Mouse (Mus musculus) urinary bladder, postnatal 14 days (tissue): ENCODE measurements around the gene Mfng.

ENCODE experiments used
- DNase-seq: peaks from one replicate; pipeline ENCODE4 v3.0.0; 2021; ENCODE audit warnings: low spot score

Mfng gene

GRCm38 (mm10) chr15:78773290-78773729, at the start of gene Mfng:
TSS of gene Mfng (minus strand) at chr15:78773475.
- DNase-seq = peak; percentile 56

GRCm38 (mm10) chr15:78816074-78816391, 42.8 kb upstream of the Mfng start:
- no peak for DNase-seq

- peak; percentile 68 for DNase-seq
These were observed 42.2 kb upstream of the Mfng start for GRCm38 (mm10) chr15:78815314-78816073.

GRCm38 (mm10) chr15:78813603-78814002, 40.3 kb upstream of the Mfng start:
- DNase-seq = no peak

GRCm38 (mm10) chr15:78810146-78810545, 36.9 kb upstream of the Mfng start:
- DNase-seq = no peak

DNA sequence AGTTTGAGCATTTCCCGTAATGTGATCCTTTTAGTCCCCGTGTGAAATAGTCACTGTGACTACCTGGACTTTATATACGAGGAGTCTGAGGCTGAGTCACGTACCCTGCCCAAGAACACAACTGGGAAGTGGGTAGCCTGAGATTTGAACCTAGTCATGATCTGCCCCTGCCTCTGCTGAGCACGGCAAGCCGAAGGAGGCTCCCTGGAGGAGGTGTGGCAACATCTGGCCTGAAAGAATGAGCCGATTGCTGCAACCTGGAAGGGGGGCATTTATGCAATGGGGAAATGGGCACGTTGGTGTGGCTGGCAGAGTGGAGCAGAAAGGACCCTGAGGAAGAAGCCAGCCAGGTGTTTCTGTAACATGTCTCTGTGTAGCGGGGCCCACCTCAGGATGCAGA, 36.5 kb upstream of the Mfng start:
- DNase-seq = no peak

DNA sequence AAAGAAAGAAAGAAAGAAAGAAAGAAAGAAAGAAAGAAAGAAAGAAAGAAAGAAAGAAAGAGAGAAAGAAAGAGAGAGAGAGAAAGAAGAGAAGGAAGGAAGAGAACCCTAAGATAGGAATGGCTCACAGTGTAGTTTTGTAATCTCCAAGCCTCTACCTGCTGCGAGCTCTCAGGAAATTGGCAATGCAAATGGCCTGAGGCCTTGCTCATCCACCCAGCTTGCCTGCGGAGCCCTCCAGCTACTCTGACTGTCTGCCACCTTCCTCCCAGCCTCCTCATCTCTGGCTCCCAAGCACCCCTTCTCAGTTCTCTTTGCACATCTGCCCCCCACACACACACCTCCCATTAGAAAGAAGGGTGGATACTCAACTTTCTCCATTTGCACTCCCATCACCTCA, 35.7 kb upstream of the Mfng start:
- no peak for DNase-seq

GRCm38 (mm10) chr15:78807141-78807540, 33.9 kb upstream of the Mfng start:
- peak; percentile 51 for DNase-seq

DNA sequence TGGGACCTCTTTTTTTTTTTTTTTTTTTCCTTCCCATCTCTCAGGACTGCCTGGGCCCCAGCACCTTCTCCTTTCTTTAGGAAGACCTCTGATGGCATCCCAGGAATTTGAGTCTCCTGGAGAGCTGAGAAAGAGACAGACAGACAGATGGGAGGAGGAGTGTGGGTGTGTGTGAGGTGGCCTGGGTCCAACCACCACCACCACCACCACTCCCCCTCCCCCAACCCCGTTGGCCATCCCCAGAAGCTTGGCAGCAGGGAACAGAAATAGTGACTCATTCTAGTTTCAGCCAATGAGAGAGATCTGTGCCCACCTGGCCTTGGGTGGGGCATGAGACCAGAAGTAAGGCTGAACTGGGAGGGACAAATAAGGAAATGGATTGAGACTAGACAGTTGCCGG, 33.3 kb upstream of the Mfng start:
- DNase-seq = no peak

- no peak for DNase-seq
These were observed 32.1 kb upstream of the Mfng start for GRCm38 (mm10) chr15:78805351-78805750.

DNA sequence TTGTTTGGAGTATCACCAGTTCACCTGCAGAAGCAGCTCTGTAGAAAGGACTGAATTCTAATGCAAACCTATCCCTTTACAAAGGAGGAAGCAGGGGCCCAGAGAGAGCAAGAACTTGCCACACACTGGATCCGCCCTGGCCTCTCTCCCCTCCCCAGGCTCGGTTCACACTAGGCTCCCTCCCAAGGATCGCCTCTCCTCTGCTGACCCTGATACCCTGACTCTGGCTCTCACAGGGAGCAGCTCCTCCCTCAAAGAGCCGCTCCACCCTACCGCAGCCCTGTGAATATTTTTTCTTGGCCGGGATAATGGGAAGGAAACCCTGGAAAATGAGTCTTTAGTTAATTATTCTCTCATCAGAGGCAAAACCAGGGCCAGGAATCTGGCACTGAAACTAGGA, 31.1 kb upstream of the Mfng start:
- no peak for DNase-seq

DNA sequence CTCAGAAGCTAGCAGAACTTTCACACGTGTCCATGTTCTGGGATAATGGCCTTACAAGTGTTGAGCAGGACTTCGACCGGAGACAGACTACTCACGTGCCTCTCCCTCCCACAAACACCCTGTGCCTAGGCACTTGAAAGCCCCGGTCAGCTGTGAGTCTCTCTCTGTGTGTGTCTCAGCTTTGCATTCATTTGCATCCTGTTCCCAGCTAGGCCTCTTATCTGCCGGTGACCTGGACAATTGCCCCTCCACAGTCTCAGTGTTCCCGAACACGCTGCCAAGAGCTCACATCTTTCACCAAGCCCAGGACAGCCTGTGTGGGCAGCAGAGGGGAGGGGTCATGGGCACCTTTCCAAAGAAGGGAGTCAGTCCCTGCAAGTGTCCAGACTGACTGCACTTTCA, 30.2 kb upstream of the Mfng start:
- DNase-seq = peak; percentile 58

GRCm38 (mm10) chr15:78802776-78803391, 29.6 kb upstream of the Mfng start, which contains the start of gene Card10:
TSS of gene Card10 (minus strand) at chr15:78803042.
- peak; percentile 53 for DNase-seq

DNA sequence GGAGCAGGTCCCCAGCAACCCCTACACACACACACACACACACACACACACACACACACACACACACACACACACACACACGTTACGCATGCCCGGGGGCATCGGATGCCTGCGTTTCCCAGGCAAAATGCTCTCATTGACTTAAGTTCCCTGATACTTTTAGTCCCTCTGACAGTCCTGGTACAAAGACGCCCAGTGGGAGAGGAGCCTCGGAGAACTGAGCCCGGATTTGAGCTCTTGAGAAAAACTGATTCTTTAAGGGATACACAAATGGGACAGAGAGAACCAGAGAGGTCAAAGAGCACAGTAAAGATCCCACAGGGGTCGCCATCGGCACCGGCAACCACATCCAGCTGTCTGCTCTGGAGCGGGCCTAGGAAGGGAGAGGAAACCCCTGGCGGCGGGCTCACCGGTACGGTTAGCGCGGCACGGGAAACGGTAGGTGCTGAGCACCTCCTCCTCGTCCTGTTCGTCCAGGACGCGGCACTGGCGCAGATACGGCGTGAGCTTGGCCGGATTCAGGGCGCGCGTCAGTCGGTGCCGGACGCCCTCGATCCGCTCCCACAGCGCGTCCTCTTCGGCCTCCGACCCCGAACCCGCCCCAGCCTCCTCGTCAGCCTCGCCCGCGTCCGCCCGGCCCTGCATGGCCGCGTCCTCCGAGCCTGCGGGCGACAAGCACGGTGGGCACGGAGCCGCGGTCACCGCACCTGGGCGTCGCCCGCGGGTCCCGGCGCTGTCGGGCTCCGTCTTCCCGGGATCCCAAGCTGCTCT, 28.9 kb upstream of the Mfng start:
- DNase-seq = no peak

- DNase-seq = no peak
These were observed 28.3 kb upstream of the Mfng start for GRCm38 (mm10) chr15:78801571-78801970.

GRCm38 (mm10) chr15:78799029-78799428, 25.8 kb upstream of the Mfng start:
- DNase-seq = no peak

- no peak for DNase-seq
These were observed 23.7 kb upstream of the Mfng start for GRCm38 (mm10) chr15:78797060-78797329.

GRCm38 (mm10) chr15:78796196-78797059, 23.2 kb upstream of the Mfng start:
- DNase-seq = peak; percentile 41

DNA sequence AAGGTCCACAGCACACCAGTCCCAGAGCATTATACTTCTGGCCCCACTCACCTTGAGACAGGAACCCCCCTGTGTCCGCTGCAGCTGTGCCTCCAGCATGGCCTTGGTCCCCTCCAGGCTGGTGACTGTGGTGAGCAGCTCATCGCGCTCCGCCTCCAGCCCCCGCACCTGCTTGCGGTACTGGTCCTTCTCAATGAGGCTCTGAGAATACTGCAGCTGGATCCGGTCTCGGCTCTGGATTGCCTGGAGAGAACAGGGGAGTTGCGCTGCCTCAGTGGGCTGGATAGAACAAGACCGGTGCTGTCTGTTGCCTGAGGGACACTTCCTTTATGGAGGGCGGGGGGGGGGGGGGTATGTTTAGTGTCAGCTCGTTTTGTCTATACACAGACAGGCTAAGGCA, 17.7 kb upstream of the Mfng start:
- no peak for DNase-seq

- DNase-seq = no peak
These were observed 17.2 kb upstream of the Mfng start for GRCm38 (mm10) chr15:78790451-78790850.

DNA sequence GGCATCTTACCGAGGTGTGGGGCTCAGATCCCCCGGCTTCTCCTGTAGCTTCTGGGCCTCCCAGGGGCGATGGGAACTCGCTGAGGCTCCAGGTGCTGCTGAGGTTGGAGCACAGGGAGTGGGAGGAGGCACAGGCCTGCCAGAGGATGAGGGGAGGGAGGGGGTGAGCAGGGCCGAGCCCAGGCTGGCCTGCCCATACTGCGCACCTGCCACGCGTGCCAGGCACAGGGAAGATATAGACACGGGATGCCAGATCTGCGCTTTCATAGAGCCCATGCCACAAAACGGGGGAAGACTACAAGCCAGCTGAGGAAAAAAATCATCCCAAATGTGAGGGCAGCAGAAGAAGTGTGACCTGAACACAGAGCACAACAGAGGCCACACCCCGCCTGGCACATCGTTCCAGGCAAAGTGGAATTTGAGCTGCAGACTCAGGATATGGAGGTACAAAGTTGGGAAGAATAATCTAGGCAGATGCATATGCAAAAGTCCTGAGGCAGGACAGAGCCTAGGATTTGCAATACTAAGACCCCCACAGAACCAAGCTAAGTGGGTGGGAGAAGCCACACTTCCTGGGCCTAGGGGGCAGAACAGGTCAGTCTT, 16.5 kb upstream of the Mfng start:
- DNase-seq = no peak

DNA sequence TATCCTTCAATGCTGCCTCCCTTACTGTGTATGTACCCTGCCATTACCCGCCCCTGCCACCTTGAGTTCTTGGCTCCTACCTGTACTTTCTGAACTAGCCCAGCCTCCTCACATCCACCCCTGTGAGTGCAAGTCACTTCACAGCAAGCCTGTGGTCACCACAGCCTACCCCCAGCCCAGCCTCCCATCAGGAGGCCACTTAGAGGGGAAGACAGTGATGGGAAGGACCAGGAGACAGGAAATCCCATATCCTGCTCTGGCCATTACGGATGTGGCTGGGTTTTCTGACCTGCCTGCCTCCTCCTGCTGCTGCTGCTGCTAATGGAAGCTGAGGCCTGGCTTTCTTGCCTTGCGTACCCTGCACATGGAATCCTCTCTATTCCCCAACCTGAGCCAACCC, 14.8 kb upstream of the Mfng start:
- no peak for DNase-seq
